Comparison of ENCODE assay signal across 15 mouse cellular contexts in the genomic region with DNA sequence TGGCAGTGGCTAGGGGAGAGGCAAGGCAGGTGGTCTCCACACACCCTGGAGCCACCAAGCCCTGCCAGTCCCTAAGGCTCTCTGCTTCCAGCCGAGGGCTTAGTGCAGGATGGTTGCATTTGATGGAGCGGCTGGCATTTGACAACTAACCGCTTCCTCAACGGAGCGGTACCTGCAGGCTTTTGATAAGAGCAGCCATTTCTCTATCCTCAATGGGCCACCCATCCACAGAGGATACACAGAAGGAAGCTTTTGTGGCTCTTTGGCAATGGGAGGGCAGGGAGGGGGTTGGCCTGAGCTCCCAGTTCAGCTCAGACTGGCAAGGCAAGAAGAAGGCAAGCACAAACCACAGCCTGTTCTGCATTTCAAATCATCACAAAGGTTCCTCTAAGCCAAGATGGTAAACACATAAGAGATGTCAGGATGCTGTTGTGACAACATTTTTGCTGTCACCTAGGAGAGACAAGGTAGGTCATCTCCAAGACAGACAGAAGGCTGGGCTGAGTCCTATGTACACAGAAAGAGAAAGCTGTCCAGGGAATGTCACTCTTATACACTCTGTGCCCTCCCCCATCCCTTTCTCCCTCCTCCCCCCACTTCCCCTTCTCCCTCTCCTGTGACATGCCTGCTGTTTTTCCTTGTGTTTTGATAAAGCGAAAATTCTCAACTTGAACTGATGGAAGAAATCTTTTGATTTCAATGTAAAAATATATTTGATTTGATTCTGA.
A peak's percentile ranks its signal among the peaks of the same experiment; 100 is the strongest.
DNase-seq lines count a peak whose midpoint lies in the region; ATAC-seq and TF ChIP-seq lines count a peak whose summit lies in the region.
"Had no signal": no experiment of that assay in that cellular context is flagged by ENCODE, and none has a peak within 500 bp of the region (broad histone marks: within the 10 kb centered on the region; RNA-seq: fewer than 3 reads in every experiment).

No protein-coding gene starts in this region.

- DNase-seq in heart, adult 11 months, result peak; percentile 81
- no peak for DNase-seq in heart, adult 8-10 months (ENCODE audit: low spot score)
- DNase-seq in spleen, adult 2 months (ENCODE audit: low read depth in 1 of 2, low spot score in 2 of 2), result no peak
- DNase-seq in spleen, postnatal 14 days (ENCODE audit: low spot score in 2 of 2), result no peak
- no peak for DNase-seq in gastrocnemius, adult 2 months
- DNase-seq in ovary, postnatal 14 days (ENCODE audit: low spot score), result no peak
- DNase-seq in thymus, adult 2 months, result no peak
- DNase-seq: adrenal gland, postnatal 14 days; B cell, adult 2 months; gastrocnemius, postnatal 10 days; right cerebral cortex, postnatal 4 days; thymus, postnatal 25 days had no signal

- no peaks in the 10 kb centered on the region for H3K36me3 ChIP-seq in spleen, adult 2 months (ENCODE audit: control insufficient read depth, insufficient read depth, low read length)
- H3K36me3 ChIP-seq in thymus, adult 2 months (ENCODE audit: control insufficient read depth, insufficient read depth, low read length), result no peaks in the 10 kb centered on the region
- H3K36me3 ChIP-seq: neural tube, embryonic 12.5 days had no signal

- WGBS in spleen, adult 2 months, result 45% methylated on average over 6 of the region's 6 CpGs
- 52% methylated on average over 6 of the region's 6 CpGs for WGBS in thymus, adult 2 months

- TF ChIP-seq CTCF in spleen, adult 2 months (IDR thresholded peaks at IDR 0.05; ENCODE audit: extremely low read depth, insufficient read depth, insufficient read length, insufficient replicate concordance), result no peak
- no peak for TF ChIP-seq CTCF in gastrocnemius, adult 2 months (IDR thresholded peaks at IDR 0.05)
- TF ChIP-seq CTCF in thymus, adult 2 months (IDR thresholded peaks at IDR 0.05; ENCODE audit: borderline replicate concordance, control insufficient read depth, extremely low read depth, insufficient read depth, low read length, poor library complexity), result no peak

- intact Hi-C loops in gastrocnemius, adult 2 months (cut with DNase I), result loop anchor here (10.0 kb wide), 1 partner anchor 222 kb away; no protein-coding TSS in a partner anchor

- no peak for TF ChIP-seq POLR2A in spleen, adult 2 months (IDR thresholded peaks at IDR 0.05; ENCODE audit: low read depth, low read length)
- no peak for TF ChIP-seq POLR2A in thymus, adult 2 months (IDR thresholded peaks at IDR 0.05; ENCODE audit: control insufficient read depth, extremely low read depth, insufficient read depth, low read length, poor library complexity)

- H3K27me3 ChIP-seq in spleen, adult 2 months (ENCODE audit: control insufficient read depth, insufficient read depth, low read length), result no peaks in the 10 kb centered on the region
- no peaks in the 10 kb centered on the region for H3K27me3 ChIP-seq in thymus, adult 2 months (ENCODE audit: control insufficient read depth, insufficient read depth, low read length)
- H3K27me3 ChIP-seq: neural tube, embryonic 12.5 days had no signal

- peak overlapping the region; percentile 18; the same call in 1 of the 2 replicates for H3K27ac ChIP-seq in spleen, adult 2 months (ENCODE audit: insufficient read depth, low read length)
- no peak overlapping the region for H3K27ac ChIP-seq in gastrocnemius, adult 2 months
- H3K27ac ChIP-seq in thymus, adult 2 months (ENCODE audit: control insufficient read depth, insufficient read depth, low read length), result no peak overlapping the region
- H3K27ac ChIP-seq: neural tube, embryonic 12.5 days had no signal

- ATAC-seq in megakaryocyte progenitor cell, adult 5-6 weeks (replicated peaks; ENCODE audit: poor library complexity), result peak; percentile 84
- ATAC-seq: lung, postnatal 0 days had no signal

- no peak overlapping the region for H3K4me3 ChIP-seq in spleen, adult 2 months (ENCODE audit: extremely low read depth, insufficient read depth, insufficient read length)
- no peak overlapping the region for H3K4me3 ChIP-seq in gastrocnemius, adult 2 months
- no peak overlapping the region for H3K4me3 ChIP-seq in thymus, adult 2 months (ENCODE audit: control insufficient read depth, insufficient read depth, low read length)
- H3K4me3 ChIP-seq: neural tube, embryonic 12.5 days had no signal

- no peaks in the 10 kb centered on the region for H3K4me1 ChIP-seq in spleen, adult 2 months (ENCODE audit: control insufficient read depth, insufficient read depth, insufficient read length)
- no peaks in the 10 kb centered on the region for H3K4me1 ChIP-seq in thymus, adult 2 months (replicated peaks; ENCODE audit: control insufficient read depth, insufficient read depth, low read length)
- H3K4me1 ChIP-seq: neural tube, embryonic 12.5 days had no signal
